Mouse (Mus musculus): ENCODE results near the gene Rassf1. TPM values are rescaled to one million over a fixed set of nuclear protein-coding genes. Genes with fewer than 3 reads are reported as not detected.
A peak's percentile ranks its signal among the peaks of the same experiment; 100 is the strongest.

Gene Rassf1
- total RNA-seq, 2 experiments from 2014 or later = 15.1 TPM

DNA sequence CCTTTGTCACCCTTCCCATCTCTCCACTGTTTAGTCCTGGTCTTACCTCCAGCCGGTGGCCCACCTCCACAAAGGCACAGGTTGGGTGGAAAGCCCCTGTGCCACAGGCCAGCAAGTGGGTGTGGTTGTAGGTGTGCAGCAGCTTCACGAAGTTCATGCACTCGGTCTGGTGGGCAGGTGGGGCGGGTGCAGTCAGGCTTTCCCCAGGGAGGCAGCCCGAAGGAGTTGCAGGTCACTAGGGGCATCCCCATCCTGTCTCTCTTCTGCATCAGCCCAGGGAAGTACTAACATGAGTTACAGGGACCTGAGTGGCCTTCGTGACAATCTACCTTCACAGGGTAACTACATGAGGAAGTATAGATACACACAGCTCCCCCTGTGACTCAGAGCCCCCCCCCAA, 51.9 kb downstream of the Rassf1 start:
- no peak for DNase-seq

DNA sequence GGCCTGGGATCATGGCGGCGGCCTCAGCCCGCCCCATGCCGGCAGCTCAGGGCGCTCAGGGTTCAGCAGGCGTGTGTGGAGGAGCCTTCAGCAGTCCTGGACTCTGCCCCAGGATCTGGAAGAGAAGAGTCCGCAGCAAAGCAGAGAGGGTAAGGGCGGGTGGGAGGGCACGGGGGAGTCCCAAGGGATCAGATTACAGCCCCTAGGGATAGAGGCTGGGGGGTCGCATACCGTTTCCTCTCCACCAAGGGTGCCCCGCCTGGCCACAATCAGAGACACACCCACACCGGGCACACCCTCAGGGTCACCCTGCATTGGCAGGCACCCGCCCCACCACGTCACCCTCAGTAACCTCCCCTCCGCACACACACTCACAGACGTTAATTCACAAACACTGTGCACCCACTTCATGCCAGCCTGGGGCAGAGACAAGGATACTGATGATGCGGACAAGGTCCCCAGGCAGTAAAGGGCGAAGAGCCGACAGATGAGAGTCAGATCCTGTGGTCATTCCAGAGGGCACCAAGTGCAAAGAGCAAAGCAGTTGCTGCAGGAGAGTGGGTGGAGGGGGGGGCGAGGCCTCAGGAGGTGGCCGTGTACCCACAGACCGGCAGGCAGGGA, 53.8 kb downstream of the Rassf1 start:
- no peak for DNase-seq

DNA sequence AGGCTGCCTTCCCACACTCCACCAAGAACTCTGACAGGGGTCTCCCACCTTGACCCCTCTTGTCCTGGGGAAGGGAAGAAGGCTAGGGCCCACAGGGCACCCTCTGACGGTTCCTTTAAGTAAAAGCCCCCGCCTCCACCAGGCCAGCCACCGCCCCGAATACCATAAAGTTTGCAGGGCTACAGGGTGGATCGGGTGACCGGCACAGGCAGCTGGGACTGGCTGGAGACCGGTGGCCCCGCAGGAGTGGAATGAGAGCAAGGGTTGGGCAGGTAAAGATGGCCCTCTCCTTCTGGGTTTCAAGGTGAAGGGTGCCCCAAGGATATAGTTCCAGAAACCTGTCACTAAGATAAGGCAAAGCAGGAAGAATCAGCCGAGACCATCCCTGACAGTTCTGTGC, 55.2 kb downstream of the Rassf1 start:
- DNase-seq = no peak

DNA sequence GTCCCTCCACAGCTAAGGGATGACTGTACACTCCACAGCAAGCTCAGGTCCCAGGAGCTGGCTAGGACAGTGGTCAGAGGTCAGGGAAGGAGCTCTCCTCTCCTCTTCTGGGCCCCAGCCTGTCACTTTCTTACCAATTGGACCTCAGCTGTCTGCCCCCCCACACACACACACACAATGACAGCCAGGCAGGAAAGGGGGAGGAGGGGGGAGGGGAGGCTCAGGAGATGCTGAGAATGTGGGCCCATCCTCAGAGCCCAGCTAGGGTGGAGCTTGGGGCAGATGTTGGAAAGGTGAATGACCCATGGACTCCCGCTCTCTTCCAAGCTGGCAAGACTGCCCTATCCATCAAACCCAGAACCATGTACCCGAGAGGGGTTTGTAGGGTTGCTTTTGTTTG, 55.7 kb downstream of the Rassf1 start:
- DNase-seq = no peak

DNA sequence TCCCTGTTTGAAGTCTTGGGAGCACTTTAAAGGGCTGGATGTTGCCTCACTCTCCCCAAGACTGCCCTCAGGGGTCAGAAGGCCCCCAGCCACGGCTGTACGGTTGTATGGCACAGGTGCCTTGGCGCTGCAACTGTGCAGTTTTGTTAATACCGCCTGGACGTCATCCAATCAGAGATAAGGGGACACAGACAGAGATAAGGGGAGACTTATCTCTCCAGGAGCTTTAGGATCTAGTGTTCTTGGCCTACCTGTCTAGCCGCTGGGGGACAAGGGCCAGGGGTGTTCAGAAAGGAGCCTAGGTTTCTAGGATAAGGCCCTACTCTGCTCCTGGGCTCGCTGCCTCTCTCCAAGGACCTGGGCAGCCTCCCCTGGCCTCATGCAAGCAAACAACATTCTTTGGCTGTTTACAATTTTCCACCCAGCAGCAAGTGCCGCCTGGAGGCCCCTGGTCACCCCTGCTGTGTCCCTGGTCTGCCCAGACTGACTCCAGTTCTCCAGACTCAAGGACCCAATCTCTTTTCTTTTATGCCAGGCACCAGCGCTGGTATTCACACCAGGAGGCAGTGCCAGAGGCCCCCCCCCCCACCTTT, 56.4 kb downstream of the Rassf1 start:
- DNase-seq = no peak

DNA sequence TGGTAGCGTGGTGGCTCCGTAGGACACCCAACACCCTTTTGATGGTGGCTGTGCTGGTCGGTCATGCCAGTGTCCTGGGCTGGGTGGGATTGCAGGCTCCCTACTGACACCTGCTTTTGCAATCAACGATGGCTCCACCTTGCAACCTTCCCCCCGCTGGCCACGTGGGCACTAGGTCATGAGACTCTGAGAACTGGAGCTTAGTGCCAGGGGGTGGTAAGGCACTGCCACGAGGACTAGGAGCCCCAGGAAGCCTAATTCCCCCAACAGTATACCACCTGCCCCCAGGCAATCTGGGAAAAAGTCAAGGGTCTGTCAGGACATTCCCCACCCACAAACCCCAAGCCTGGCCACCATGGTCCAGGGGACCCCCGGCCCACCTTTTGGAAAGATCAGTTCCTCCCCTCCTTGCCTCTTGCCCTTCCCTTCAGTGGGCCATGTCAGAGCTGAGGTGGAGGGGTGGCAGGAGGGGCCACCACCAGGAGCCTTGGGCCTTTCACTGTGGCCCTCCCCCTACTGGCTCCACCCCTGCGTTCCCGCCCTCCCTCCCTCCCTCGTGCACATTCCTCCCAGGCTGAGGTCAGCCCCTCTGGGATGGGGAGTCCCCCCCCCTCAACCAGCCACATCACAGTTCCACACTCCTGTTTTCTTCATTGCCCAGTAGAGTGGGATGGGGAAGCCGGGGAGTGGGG, 57.5 kb downstream of the Rassf1 start, which contains the start of gene Sema3b:
Sema3b (minus strand) TSS at position 489 of the 692 bp plus-strand sequence.
- peak in 1 of 2 experiments; percentile 50 for DNase-seq

DNA sequence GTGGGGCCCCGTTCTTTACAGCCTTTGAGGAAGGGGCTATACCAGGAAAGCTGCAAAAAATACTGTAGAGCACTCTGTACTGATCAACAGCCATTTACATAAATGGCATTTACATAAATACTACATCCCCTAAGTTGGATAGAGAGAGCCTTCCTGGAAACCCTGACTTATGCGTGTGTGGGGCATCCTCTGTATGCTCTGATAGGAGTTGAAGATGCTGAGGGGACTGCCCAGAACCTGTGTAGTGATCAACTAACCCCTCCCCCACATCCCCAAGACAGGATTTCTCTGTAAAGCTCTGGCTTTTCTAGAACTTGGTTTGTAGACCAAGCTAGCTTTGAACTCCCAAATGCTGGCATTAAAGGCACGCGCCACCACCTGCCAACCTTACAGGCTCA, 58.1 kb downstream of the Rassf1 start:
- no peak for DNase-seq

DNA sequence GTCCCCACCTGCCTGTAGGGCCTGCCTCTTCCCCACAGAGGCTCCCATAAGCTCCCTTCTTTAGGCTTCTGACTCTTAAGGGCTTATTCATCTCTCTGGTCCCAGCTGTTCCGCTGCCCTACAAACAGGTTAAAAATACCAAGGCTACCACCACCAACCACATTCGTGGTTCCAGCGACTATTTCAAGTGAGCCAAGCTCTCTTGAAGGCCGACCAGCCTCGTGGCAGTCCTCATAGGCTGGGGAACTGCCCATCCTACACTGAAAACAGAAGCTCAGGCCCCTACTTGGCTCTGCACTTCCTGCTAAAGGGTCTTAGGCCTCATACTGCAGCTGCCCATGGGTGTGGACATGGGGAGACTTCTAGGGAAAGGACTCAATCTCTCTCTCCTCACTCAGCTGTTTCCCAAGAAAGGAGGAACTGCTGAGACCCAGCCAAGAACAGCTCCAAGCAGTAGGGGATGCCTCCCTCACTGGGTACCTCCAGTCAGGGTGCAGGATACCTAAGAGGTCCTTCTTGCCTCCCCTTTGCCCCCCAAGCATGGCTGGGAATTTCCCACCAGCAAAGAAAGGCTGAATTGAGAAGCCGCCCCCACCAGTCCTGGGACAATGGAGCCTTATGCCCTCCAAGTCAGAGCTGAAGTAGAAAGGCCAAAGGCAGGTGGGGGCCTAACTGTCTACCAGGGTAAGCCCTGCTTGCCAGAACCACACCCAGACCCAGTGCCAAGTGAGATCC, 60.3 kb downstream of the Rassf1 start:
- peak; percentile 58 to 66 for DNase-seq

Other genes with a start within 250 kb of the Rassf1 start
- gene Hemk1, start 213.2 kb upstream of the Rassf1 start, total RNA-seq (2021) = 10 to 100 TPM; 20.4 to 22.7 TPM
- 1 to 10 TPM; 3.5 to 5.3 TPM for gene 6430571L13Rik, start 211.0 kb upstream of the Rassf1 start, total RNA-seq (2021)
- gene Cacna2d2, start 151.9 kb upstream of the Rassf1 start, total RNA-seq (2021) = 10 to 100 TPM; 14.8 TPM
- gene Tmem115, start 17.6 kb upstream of the Rassf1 start, total RNA-seq (2021) = 10 to 100 TPM; 22.2 to 22.3 TPM
- gene Cyb561d2, start 9.4 kb upstream of the Rassf1 start, total RNA-seq (2021) = 1 to 10 TPM; 4.2 to 4.6 TPM
- 10 to 100 TPM; 20.4 to 21.0 TPM for gene Nprl2, start 9.3 kb upstream of the Rassf1 start, total RNA-seq (2021)
- under 1 TPM in 1 of 2 experiments, not detected in 1; 0.62 TPM for gene Zmynd10, start 4.3 kb upstream of the Rassf1 start, total RNA-seq (2021)
- 10 to 100 TPM; 38.3 to 40.9 TPM for gene Tusc2, start 11.7 kb downstream of the Rassf1 start, total RNA-seq (2021)
- gene Hyal2, start 16.4 kb downstream of the Rassf1 start, total RNA-seq (2021) = 10 to 100 TPM; 31.4 to 40.0 TPM
- 1 to 10 TPM; 3.4 to 5.1 TPM for gene Hyal1, start 25.4 kb downstream of the Rassf1 start, total RNA-seq (2021)
- gene Naa80, start 27.3 kb downstream of the Rassf1 start, total RNA-seq (2021) = 10 to 100 TPM; 16.1 to 20.1 TPM
- gene Hyal3, start 29.3 kb downstream of the Rassf1 start, total RNA-seq (2021) = under 1 TPM; 0.28 to 0.37 TPM
- gene Ifrd2, start 36.1 kb downstream of the Rassf1 start, total RNA-seq (2021) = 10 to 100 TPM; 48.5 to 48.8 TPM
- gene Sema3b, start 57.7 kb downstream of the Rassf1 start, total RNA-seq (2021) = 10 to 100 TPM; 20.4 to 22.9 TPM
- gene Gnai2, start 83.8 kb downstream of the Rassf1 start, total RNA-seq (2021) = 100 to 1,000 TPM; 241 to 253 TPM
- 10 to 100 TPM; 48.3 to 61.0 TPM for gene Slc38a3, start 118.0 kb downstream of the Rassf1 start, total RNA-seq (2021)
- gene Gnat1, start 128.2 kb downstream of the Rassf1 start, total RNA-seq (2021) = not detected
- gene Sema3f, start 158.9 kb downstream of the Rassf1 start, total RNA-seq (2021) = 10 to 100 TPM; 14.7 to 16.5 TPM
- gene Rbm5, start 219.4 kb downstream of the Rassf1 start, total RNA-seq (2021) = 10 to 100 TPM; 48.6 to 57.9 TPM